Mouse (Mus musculus) kidney, adult 11 months (tissue): ENCODE measurements around the gene Ssbp3.

ENCODE experiments used
- DNase-seq: peaks from one replicate; pipeline ENCODE4 v3.0.0; 2022

Gene Ssbp3

DNA sequence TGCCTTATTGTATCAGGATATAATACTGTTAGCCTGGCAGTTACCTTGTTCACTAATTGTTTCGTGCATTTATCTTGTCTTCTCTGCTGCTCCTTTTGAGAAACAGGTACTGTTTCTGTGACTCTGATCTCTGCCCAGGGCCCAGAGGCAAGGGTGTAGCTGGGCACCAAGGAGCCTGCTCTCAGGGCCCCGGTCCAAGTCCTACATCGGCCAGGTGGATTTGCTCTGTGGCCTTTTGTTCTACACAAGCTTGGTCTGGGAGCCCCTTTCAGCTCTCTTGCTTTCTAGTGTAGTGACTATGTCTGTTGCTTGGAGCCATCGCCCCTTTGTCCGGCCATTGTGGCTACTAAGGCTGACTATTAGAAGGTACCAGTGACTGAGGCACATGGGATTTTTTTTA, 82.6 kb downstream of the Ssbp3 start:
- DNase-seq: no peak

- DNase-seq: no peak
These were observed 83.8 kb downstream of the Ssbp3 start for GRCm38 (mm10) chr4:106994252-106994651.

GRCm38 (mm10) chr4:106995069-106995468, 84.6 kb downstream of the Ssbp3 start:
- DNase-seq: no peak

DNA sequence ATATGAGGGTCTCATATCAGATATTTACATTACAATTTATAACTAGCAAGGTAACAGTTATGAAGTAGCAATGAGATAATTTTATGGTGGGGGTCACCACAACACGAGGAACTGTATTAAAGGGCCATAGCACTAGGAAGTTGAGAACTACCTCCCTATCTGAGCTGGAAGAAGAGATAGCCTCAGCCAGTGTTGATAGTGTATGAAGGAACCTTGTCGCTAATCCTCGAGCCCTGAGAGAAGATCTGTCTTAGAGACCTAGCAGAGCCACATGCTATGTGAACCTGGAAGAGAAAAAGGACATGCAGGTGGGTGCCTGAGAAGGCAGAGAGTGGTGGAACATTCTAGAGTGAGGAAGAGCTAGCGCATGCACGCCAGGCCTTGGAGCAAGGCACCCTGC, 85.0 kb downstream of the Ssbp3 start:
- DNase-seq: no peak

DNA sequence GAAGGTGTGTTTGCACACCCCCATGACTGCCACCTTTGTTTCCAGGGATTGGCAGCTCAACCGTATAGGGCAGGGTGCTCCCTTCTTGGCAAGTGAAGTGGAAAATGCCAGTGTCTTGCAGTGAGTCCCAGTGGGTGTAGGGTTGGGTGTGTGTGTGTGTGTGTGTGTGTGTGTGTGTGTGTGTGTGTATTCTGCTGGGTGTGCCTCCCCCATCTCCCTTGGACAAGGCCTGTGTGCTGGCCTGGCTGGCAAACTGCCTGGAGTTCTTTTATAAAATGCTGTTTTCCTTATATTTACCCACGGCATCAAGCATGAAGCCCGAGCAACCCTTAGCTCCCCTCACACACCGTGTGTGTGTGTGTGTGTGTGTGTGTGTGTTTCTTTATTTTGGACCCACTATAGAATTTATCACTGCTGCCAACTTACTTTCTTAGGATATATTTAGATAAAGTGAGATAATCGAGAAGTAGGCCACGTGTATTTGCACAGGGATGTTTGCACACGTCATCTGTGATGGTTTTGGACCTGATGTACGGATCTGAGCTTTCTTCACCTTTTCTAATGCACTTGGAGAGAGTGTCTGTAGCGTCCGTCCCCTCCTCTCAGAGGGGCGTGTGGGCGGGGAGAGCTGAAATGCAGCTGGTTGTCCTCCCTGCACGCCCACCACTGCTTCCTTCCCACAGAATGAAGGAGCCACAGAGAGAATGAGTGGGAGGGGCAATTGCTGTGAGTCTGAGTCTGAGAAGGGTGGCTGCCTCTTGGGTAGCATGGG, 86.0 kb downstream of the Ssbp3 start:
- peak; percentile 24 for DNase-seq

DNA sequence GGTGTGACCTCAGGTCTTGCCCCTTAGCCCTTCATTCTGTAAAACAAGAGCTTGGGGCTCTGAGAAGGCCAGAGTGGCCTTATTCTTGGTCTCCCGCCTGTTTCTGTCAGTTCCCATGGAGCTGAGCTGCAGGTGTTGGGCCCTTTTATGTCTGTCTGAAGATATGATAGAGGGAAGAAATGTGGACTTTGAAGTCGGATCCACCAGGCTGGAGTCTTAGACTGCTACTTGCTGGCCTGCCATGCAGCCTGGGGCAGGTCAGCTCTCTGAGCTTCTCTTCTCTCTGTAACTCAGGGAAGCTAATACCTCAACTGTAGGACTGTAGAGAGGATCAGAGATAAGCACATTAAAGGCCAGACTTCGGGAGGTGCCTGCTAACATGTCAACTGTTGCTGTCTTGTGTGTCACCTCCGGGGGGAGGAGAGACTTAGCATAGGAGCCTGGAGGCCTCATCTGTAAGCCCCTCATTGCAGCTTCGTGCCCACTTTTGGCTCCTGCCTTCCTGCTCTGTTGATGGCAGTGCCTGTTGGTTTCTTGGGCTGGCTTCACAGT, 90.8 kb downstream of the Ssbp3 start:
- DNase-seq: peak; percentile 27

- DNase-seq: no peak
These were observed 91.5 kb downstream of the Ssbp3 start for GRCm38 (mm10) chr4:107001916-107002488.

DNA sequence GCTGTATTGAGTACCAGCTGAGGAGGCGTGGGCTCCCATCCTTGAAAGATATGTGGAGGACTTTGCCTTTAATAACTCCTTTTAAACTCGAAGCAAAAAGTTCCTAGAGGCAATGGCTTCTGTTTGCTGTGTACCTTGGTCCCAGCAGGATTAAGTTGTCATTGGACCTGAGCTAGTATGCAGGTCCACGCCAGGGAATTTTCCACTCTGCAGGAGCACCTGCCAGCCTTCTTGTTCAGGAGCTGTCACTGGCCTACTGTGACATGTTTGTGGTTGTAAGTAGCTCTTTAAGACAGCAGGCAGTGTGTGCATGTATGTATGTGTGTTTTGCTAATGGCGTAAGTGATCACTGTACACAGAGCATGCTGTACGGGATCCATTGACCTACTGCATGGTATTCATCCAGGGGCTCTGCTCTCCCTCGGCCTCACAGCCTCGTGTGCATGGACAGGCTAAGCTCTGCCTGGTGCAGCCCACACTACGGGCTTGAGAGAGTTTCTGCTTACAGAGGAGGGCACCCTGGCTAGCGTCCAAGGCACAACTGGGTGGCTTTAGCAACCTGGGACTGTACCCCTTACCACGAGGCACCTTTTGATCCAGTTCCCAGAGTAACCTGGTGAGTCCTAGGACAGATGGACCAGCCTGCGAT, 92.1 kb downstream of the Ssbp3 start:
- peak; percentile 74 for DNase-seq

- no peak for DNase-seq
These were observed 92.7 kb downstream of the Ssbp3 start for GRCm38 (mm10) chr4:107003199-107003598.

- no peak for DNase-seq
These were observed 93.3 kb downstream of the Ssbp3 start for GRCm38 (mm10) chr4:107003786-107004185.

DNA sequence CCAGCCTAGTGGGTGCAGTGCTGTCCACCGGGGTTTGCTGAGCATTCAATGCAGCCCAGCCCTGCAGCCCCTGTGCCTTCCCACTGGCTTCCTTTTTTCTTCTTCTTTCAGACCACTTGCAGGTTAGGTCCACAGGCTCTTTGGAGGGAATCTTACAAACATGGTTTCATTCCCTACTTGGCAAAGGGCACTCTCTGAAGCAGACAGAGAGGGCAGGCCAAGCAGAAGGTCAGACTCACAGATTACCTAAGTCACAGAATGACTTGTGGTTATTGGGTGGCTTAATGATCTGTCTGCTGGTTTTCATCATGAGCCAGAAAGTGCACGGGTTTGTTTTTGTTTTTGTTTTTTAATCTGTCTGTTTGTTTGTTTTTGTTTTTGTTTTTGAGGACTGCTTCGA, 93.8 kb downstream of the Ssbp3 start:
- DNase-seq: peak; percentile 33

DNA sequence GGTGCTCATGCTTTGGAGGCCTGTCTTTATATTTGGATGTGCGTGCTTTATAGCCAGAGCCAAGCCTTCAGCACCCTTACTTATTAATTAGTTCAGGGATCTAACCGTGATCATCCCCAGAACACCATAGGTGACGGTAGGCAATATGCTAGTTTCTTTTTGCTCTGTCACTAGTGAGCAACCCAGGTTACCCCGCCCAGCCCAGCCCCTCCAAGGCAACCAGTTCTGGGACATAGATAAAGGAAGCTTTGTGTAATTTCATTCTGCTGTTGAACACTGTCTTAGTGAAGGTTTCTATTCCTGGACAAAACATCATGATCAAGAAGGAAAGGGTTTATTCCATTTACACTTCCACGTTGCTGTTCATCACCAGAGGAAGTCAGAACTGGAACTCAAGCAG, 94.7 kb downstream of the Ssbp3 start:
- DNase-seq: no peak

DNA sequence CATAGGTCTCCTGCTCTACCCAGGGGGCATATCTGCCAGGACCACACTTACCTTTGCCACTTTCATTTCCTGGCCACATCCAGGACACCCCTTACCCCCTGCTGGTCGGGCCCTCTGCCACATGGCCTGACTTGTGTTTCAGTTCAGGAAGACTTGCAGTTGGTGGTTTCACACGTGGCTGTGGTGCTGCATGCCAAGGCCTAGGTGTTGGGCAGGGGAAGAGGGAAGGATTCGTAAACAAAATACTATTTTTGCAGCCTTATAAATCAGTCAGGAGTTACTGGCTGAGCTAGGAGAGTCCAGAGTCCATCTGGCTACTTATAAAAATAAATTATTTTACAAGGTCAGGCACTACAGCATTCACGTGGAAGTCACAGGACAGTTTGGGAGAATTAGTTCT, 95.7 kb downstream of the Ssbp3 start:
- DNase-seq: peak; percentile 91

GRCm38 (mm10) chr4:107006807-107007206, 96.3 kb downstream of the Ssbp3 start:
- DNase-seq: no peak

- DNase-seq: no peak
These were observed 96.9 kb downstream of the Ssbp3 start for GRCm38 (mm10) chr4:107007359-107007758.

DNA sequence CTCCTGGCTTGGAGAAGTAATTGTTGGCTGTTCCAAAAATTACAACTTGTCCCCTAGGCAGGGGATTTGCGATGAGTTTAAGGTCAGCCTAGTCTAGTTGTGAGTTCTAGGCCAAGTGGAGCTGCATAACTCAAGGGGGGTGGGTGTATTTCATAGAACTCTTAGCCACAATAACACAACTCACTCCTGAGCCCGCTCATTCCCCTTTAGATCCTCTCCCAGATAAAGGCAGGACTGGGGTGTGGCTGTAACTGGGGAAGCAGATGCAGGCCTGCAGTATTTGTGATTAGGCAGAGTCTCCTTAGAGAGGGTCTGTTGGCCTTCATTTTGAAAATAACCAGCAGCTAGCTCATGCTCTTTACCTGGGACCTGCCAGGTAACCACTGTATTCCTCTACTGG, 97.7 kb downstream of the Ssbp3 start:
- no peak for DNase-seq

- no peak for DNase-seq
These were observed 99.0 kb downstream of the Ssbp3 start for GRCm38 (mm10) chr4:107009548-107009947.

GRCm38 (mm10) chr4:107011325-107012004, 101.0 kb downstream of the Ssbp3 start:
- DNase-seq: no peak

GRCm38 (mm10) chr4:107012005-107012478, 101.5 kb downstream of the Ssbp3 start:
- DNase-seq: no peak

- no peak for DNase-seq
These were observed 102.1 kb downstream of the Ssbp3 start for GRCm38 (mm10) chr4:107012574-107012973.

GRCm38 (mm10) chr4:107013119-107013816, 102.8 kb downstream of the Ssbp3 start:
- DNase-seq: peak; percentile 71

DNA sequence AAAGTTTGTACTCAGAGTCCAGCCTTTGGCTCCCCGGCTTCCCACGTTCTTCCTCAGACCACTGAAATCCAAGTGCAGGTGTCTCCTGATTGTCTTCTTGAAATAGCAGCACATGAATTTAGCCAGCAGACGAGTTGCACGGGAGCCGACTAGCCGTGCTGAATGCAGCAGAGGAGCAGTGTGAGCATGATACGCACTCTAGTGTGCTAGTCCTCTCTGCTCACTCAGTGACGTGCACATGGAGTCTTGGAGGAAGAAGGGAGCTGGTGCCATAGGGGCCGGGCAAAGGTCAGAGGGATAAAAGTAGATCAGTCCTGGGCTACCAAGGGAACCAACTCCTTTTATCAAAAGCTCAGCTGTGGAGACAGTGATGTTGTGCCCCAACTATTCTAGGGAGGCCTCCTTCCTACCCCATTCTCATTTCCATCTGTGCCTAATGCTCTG, 103.3 kb downstream of the Ssbp3 start:
- DNase-seq: peak; percentile 25
